Mouse (Mus musculus) CH12.LX (cell line): ENCODE results near the gene Actrt2.

ENCODE experiments used
- CHD1 ChIP-seq: IDR thresholded peaks from 2 replicates; pipeline ENCODE4 v1.6.1; 2012; ENCODE audit warnings: low read depth, low read length, improper control_type of control experiment, inconsistent platforms
- CTCF ChIP-seq, 2 experiments: IDR thresholded peaks in 1 of 2; conservative IDR thresholded peaks in 1 of 2; 2 replicates each; pipeline ENCODE4 v1.5.1; 2011 to 2012; ENCODE audit warnings: low read depth in 2 of 2, low read length in 2 of 2, improper control_type of control experiment in 1 of 2, inconsistent platforms in 1 of 2, mild to moderate bottlenecking in 1 of 2, moderate library complexity in 1 of 2
- ETS1 ChIP-seq: conservative IDR thresholded peaks from 2 replicates; pipeline ENCODE4 v1.6.1; 2012; ENCODE audit warnings: low read depth, mild to moderate bottlenecking, inconsistent platforms, low read length, improper control_type of control experiment, moderate library complexity
- JUND ChIP-seq: conservative IDR thresholded peaks from 2 replicates; pipeline ENCODE4 v1.6.1; 2011; ENCODE audit warnings: low read depth, low read length, improper control_type of control experiment
- POLR2A ChIP-seq: IDR thresholded peaks from 2 replicates; pipeline ENCODE4 v1.6.1; 2011; ENCODE audit warnings: low read depth, mild to moderate bottlenecking, improper control_type of control experiment, low read length
- POLR2AphosphoS2 ChIP-seq: IDR thresholded peaks from 2 replicates; pipeline ENCODE4 v1.6.1; 2011; ENCODE audit warnings: low read depth, low read length, improper control_type of control experiment
- TCF12 ChIP-seq: IDR thresholded peaks from 2 replicates; pipeline ENCODE4 v1.6.1; 2014; ENCODE audit warnings: low read depth, mild to moderate bottlenecking, inconsistent platforms, low read length, improper control_type of control experiment
- USF2 ChIP-seq: conservative IDR thresholded peaks from 2 replicates; pipeline ENCODE4 v1.6.1; 2011; ENCODE audit warnings: low read depth, low read length, improper control_type of control experiment
- ZKSCAN1 ChIP-seq: IDR thresholded peaks from 2 replicates; pipeline ENCODE4 v1.6.1; 2012; ENCODE audit warnings: low read depth, inconsistent platforms, low read length, improper control_type of control experiment, borderline replicate concordance

- TF ChIP-seq ZKSCAN1 (no peak), JUND (no peak), CTCF (conservative IDR thresholded peaks at IDR 0.05 in 1 of 2, IDR thresholded peaks at IDR 0.05 in 1 of 2; ENCODE audit: low read depth in 2 of 2, low read length in 2 of 2) (no peak), ETS1 (no peak), POLR2A (no peak), CHD1 (no peak), TCF12 (no peak), USF2 (no peak), POLR2AphosphoS2 (no peak)
These were observed 31.6 kb downstream of the Actrt2 start for GRCm38 (mm10) chr4:154636053-154636433.
